Mouse (Mus musculus) yolk sac, embryonic 10.5 days (tissue): ENCODE data around the gene Sp6.

ENCODE experiments used
- DNase-seq: peaks from one replicate; pipeline ENCODE4 v3.0.0-alpha.2; 2017; ENCODE audit warnings: low spot score

The Sp6 gene

DNA sequence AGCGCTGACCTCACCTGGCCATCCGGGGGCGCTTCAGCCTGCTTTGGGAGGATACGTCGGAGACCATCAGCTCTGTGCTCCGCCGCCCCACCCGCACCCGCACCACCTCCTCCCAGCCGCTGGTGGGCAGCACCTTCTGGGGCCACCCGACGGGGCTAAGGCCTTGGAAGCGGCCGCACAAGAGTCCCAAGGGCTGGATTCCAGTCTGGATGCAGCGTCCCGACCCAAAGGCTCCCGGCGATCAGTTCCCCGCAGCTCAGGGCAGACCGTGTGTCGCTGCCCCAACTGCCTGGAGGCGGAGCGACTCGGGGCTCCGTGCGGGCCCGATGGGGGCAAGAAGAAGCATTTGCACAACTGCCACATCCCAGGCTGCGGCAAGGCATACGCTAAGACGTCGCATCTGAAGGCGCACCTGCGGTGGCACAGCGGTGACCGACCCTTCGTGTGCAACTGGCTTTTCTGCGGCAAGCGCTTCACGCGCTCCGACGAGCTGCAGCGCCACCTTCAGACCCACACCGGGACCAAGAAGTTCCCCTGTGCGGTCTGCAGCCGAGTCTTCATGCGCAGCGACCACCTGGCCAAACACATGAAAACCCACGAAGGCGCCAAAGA is 8.8 kb downstream of the Sp6 start:
- DNase-seq = peak; percentile 58

- no peak for DNase-seq
Measured at GRCm38 (mm10) chr11:97024977-97025376, 11.8 kb downstream of the Sp6 start.

DNA sequence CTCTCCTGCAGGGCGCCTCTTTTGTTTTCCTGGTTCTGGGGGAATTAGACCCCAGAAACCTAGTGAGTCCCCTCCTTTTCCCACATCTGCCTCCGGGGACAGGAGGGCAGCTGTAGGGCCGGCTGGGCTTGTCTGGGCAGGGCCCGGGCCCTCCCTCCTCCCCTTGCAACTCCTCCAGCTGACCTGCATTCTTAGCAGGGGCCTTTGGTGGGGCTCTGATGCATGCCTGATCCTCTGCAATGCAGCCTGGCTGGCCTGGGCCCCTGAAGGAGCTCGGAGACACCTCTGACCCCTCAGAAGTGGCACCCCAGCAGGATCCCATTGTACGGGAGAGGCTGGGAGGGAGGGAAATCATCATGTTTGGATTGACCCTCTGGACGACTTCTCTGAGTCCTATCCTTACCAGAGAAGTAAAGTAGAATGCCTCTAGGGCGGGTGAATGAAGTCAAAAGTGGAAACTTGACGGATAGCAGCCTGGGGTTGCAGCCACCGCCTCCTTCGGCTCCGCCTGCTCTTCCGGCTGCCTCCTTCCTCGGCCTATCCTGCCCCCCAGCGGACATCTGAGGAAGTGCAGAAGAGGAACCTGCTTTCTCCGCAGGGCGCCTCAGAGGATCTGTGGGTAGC is 12.6 kb downstream of the Sp6 start:
- peak; percentile 78 for DNase-seq

- DNase-seq = peak; percentile 92
Measured at GRCm38 (mm10) chr11:97029686-97030417, 16.7 kb downstream of the Sp6 start, which contains the start of gene Scrn2. Gene Scrn2 (plus strand): TSS chr11:97029938.

DNA sequence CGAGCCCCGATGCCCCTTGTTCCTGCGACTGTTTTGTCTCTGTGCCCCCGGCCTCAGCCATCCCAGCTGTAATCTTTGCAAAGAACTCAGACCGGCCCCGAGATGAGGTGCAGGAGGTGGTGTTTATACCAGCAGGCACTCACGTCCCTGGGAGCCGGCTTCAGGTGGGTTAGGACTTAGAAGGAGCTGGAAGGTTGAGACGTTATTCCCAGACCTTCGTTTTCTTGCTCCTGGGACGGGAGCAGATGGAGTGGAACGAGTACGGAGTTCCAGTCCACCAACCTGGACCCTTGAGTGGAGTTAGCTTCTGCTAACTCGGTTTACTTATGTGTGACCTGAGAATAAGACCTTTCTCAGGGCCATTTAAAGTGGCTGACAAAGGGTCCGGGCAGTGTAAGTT is 17.2 kb downstream of the Sp6 start:
- DNase-seq = no peak

GRCm38 (mm10) chr11:97031977-97032376 is 18.8 kb downstream of the Sp6 start:
- DNase-seq = no peak

DNA sequence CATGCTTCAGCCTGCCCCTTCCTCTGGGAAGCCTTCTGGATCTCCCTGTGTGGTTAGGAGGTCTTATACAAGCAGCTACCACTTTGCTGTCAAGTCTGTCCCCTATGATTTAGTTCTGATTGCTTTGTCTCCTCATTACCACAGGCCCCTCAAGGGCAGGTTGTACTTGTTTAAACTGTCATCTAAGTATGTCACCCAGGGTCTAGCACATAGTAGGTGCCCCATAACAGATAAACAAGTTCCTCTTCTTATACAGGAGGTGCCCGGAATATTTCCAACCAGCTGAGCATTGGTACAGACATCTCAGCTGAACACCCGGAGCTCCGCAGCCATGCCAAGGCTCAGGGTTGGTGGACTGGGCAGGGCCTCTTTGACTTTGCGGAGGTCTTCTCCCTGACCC is 19.3 kb downstream of the Sp6 start:
- DNase-seq = no peak

DNA sequence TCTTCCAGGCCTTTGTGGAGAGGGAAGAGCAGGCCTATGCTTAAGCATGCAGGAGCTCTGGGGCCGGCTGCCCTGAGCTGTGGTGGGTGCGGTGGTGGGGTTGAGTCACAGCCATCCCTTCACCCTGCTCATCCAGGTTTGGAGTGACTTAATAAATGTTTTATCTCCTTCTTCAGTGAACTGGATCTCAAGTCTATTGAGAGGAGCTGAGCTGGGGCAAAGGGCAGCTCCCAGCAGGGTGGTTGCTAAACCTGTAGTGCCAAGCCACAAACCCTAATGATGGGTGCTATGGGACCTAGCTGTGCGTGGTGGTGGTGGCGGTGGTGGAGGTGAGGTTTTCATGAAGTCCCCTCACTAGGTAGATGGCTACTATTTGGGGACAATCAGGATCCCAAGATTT is 20.6 kb downstream of the Sp6 start:
- no peak for DNase-seq

DNA sequence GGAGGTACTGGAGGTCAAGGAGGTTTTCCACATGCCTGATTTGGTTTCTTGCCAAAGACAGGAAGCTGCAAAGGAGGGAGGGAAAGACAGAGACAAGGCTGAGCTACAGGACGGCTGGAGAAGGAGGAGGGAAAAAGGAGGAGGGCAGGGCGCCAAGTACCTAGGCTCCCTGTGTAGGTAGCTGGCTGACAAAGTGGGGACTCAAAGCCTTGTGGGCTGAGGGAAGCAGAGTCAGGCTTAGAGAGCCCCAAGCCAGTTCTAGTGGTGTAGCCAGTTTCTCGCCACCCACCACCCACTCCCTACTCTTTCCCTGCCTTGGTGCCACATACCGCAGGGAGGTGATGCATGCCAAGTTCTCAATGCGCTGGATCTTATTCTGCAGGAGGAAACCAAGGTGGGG is 22.9 kb downstream of the Sp6 start:
- no peak for DNase-seq

DNA sequence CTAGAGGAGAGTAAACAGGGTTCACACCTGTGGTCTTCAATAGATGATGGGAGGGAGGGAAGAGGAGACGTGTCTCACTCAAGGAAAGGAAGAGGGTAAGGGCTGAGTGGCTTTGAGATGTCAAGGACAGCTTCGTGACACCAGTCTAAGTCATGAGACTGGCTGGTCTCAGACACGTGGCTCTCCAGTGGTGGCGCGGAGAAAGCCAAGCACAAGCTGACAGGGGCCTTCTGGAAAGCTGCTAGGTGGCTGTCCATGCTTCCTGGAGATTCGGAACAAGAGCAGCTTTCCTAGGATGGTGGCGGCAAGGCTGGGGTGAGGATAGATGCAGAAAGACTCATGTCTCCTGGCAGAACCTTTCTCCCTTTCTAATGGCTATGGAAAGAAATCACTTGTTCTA is 25.7 kb downstream of the Sp6 start:
- DNase-seq = no peak

GRCm38 (mm10) chr11:97040301-97041021 is 27.3 kb downstream of the Sp6 start:
- DNase-seq = no peak

DNA sequence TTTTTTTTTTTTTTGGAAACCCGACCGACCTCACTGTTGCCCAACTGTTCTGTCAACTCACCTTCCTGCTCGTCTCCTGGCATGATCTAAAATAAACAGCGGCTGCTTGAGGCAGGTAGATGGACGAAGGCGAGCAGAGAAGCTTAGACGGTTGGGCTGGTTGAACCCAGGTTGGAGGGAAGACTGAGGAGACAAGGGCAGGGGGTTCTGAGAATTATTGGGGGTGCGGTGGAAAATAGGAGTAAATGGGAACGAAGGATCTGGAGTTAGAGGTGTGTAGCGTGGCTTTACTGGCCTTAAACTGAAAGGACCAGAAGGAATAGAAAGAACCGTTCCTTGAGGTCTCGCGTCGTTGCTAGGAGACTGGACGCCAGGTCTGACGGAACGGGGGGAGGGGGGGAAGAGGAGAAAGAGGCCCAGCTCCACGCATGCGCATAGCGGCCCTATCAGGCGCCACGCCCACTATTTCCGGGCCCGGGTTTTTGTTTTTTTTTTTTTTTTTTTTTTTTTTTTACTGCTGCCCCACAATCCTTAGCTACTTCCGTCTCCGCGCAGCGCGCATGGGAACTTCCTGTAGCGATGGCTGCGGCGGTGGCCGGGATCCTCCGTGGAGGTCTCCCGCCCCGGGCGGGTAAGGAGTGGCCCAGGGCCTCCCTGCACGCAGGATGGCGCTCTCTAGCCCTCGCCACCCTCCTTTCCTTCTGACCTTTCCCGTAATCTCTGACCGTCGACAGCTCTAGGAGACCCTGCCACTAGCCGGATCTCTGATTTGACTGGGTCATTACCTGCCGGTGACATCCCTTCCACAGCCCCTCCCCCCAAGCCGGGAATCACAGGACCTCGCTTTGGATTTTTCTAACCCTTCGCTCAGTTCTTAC is 28.1 kb downstream of the Sp6 start, which contains the start of the genes Lrrc46 and Mrpl10:
TSS of gene Lrrc46 (minus strand) at position 386 of the 878 bp plus-strand sequence.
TSS of gene Mrpl10 (plus strand) at position 539 of the 878 bp plus-strand sequence.
- DNase-seq = peak; percentile 92

DNA sequence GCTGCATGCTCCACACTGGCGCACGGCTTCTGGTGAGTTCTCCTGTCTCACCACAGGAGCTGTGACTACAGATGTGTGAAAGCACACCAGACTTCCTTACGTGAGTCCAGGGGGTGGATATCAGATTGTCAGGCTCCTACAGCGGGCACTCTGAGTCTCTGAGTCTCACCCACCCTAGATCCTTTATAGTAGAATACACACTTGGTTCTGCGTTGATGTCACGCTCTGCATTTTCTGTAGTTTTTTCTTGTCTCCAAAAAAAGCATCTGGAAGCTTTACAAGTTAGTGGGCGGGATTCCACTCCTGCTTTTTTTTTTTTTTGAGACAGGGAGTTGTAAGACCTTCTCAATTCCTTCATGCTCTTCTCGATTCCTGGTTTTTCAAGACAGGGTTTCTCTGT is 31.7 kb downstream of the Sp6 start:
- no peak for DNase-seq

DNA sequence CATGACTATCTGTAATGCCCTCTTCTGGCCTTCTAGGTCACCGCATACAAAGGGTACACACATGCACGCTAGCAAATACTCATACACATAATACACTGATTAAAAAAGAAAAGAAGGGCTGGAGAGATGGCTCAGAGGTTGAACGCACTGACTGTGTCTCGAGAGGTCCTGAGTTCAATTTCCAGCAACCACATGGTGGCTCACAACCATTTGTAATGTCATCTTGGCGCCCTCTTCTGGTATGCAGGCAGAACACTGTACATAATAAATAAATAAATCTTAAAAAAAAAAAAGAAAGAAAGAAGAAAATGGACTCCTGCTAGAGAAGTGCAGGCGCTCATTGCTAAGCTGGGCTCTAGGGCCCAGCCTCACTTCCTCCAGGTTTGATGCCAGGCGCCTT is 32.7 kb downstream of the Sp6 start:
- no peak for DNase-seq

DNA sequence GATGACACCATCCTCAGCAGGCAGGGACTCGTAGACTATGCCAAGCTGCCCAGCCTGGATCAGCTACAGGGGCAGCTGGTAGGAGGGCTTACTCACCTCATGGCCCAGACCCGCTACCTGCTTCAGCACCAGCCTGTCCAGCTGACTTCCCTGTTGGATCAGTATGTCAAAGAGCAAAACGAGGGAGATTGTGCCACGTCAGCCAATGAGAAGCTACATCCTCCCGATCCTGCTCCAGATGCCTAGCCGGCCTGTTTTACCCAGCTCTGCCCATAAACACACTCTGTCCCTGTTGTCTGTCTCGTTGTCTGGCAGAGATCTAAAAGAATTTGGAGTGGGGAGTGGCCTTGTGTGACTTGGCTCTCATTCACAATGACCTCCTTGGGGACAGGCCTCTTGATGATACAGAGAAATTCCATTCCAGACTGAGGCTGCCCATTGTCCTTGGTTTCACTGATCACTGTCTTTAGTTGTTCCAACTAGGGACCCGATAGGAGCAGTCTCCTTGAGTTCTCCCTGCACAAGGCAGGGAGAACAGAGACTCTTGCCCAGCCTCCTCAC is 35.0 kb downstream of the Sp6 start:
- DNase-seq = no peak

- DNase-seq = no peak
Measured at GRCm38 (mm10) chr11:97049492-97050085, 36.4 kb downstream of the Sp6 start.

GRCm38 (mm10) chr11:97050216-97050943 is 37.2 kb downstream of the Sp6 start, which contains the start of gene Osbpl7:
Gene Osbpl7 (plus strand): TSS chr11:97050628.
- peak; percentile 77 for DNase-seq

- no peak for DNase-seq
Measured at GRCm38 (mm10) chr11:97050944-97051586, 37.9 kb downstream of the Sp6 start.

- DNase-seq = peak; percentile 31
Measured at GRCm38 (mm10) chr11:97052219-97052646, 39.0 kb downstream of the Sp6 start.
